Mouse (Mus musculus) urinary bladder, postnatal 14 days (tissue): ENCODE measurements around the gene Pnpla7.
A peak's percentile ranks its signal among the peaks of the same experiment; 100 is the strongest.
"Not testable (repeated sequence)": the region's sequence is repeated elsewhere in the genome, so short reads cannot be mapped to it uniquely, and the experiment has no call there.

Experiments used
- DNase-seq: peaks from one replicate; pipeline ENCODE4 v3.0.0; 2021; ENCODE audit warnings: low spot score

Pnpla7 gene

DNA sequence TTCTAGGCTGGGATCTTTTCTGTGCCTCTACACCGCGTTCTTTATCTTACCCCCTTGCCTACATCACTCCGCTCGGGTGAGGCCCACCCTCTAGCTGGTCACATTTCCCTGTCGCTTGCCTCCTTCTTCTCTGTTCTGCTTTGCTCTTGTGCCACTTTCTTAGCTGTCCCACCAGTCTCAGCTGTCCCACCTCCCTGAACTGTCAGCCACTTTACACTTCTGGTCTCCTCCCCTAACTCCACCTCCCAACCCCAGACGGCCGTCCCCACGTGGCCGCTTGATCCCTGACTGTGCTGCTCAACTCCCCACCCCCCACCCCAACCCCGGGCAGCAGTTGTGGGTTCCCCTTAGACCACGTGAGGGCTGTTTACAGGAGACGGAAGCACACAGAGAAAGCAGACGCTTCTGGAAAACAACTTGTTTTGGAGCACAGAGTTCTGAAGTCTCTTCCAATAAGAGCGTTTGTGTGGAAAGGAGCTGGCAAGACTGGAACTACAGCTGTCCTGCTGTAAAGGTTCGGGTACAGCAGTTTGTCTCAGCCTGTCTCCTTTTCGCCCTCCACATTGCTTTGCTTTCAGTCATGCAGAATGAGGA is at the start of gene Pnpla7:
Pnpla7 (plus strand) TSS at position 330 of the 594 bp plus-strand sequence.
- DNase-seq = peak; percentile 79

DNA sequence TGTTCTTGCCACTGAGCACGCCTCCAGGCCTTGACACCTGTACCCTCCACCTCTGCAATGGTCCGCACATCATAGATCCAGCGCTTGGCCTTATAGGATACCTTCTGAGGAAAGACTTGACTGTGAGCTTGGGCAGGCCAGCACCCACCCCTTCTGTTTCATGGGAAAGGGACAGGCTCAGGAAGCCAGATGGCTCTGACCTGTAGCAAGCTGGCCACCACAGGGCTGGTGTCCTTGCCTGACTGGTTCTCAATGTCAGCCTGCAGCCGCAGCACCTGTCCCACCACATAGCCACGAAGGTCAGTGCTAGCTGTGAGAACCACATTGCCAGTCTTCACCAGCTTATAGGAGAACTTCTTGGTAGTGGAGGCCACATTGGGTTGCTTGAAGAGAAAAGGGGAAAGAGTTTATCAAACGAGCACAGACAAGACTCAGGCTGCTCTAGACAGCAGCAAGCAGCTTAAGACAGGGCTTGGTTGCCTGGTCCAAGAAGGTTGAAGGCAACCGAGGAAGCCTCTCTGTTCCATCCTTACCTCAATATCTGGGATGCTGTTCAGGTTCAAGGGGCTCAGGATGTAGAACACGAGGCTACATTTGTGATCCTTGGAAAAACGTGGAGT is 49.4 kb upstream of the Pnpla7 start:
- no peak for DNase-seq

DNA sequence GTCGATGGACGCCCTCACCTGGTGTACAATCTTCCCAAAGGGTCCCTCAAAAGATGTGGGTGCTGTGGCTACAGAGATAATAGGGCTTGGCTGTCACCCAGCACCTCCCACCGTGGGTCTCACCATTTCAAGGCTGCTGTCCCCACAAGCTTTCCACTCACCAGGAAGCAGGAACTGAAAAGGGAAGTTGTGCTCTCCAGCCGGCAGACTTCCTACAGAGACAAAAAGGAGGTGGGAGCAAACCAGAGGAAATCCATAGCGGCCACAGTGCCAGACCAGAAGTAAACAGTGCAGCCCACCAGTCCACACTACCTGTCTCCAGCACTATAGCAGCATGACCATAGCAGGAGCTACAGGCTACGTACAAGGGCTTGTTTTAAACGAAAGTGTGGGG is 48.9 kb upstream of the Pnpla7 start:
- DNase-seq = no peak

GRCm38 (mm10) chr2:24927810-24928479 is 47.9 kb upstream of the Pnpla7 start:
- peak; percentile 84 for DNase-seq

- peak; percentile 60 for DNase-seq
Observed at GRCm38 (mm10) chr2:24929119-24929518, 46.7 kb upstream of the Pnpla7 start.

- DNase-seq = no peak
Observed at GRCm38 (mm10) chr2:24929593-24929992, 46.2 kb upstream of the Pnpla7 start.

- DNase-seq = no peak
Observed at GRCm38 (mm10) chr2:24934441-24934963, 41.3 kb upstream of the Pnpla7 start.

GRCm38 (mm10) chr2:24935057-24935796 is 40.6 kb upstream of the Pnpla7 start, which contains the start of gene Arrdc1:
Arrdc1 (minus strand) TSS chr2:24935252.
- DNase-seq = peak; percentile 97

DNA sequence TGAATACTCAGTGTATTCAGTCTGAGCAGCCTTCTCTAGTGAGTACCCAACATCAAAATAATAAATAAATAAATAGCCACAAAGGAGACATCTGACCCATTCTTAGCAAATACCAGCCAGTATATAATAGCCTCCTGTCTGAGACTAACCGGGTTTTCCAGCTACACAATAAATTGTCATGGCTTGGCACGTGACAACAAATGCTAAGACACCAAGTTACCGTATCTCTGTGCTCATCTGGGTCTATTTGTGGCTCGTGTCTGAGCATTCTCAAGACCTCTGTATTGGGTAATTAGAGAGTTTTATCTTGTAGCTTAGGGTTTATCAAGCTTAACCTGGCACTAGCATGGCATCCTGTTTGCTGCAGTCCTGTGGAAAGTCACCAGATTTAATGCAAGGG is 33.7 kb upstream of the Pnpla7 start:
- no peak for DNase-seq

DNA sequence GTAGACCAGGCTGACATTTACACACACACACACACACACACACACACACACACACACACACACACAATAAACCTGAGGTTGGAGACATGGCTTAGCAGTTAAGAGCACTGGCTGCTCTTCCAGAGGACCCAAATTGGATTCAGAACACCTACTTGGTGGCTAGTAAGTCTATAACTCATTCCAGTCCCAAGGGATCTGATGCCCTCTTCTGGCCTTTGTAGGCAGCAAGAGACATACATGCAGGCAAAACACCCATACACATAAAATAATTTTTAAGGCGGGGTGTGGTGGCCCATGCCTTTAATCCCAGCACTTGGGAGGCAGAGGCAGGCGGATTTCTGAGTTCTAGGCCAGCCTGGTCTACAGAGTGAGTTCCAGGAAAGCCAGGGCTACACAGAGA is 31.5 kb upstream of the Pnpla7 start:
- DNase-seq = peak; percentile 41

GRCm38 (mm10) chr2:24949421-24950188 is 26.2 kb upstream of the Pnpla7 start, which contains the start of gene Zmynd19:
Zmynd19 (plus strand) TSS chr2:24949792.
- peak; percentile 98 for DNase-seq

DNA sequence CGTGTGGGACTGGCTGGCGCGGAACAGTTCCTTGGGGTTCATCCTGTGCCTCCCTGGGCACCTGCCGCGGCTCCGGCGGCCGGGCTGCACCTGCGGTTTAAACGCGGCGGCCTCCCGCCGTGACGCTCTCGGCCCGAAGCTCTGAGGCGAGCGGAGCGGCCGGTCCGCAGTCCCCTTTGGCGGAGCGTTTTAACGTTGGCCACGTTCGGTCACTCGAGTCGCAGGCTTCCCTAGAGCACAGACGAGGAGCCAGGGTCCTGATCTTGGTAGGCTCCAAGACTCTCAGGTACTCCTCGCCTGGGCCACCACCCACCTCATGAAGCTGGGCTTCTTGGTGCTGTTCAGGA is 25.7 kb upstream of the Pnpla7 start:
- no peak for DNase-seq

DNA sequence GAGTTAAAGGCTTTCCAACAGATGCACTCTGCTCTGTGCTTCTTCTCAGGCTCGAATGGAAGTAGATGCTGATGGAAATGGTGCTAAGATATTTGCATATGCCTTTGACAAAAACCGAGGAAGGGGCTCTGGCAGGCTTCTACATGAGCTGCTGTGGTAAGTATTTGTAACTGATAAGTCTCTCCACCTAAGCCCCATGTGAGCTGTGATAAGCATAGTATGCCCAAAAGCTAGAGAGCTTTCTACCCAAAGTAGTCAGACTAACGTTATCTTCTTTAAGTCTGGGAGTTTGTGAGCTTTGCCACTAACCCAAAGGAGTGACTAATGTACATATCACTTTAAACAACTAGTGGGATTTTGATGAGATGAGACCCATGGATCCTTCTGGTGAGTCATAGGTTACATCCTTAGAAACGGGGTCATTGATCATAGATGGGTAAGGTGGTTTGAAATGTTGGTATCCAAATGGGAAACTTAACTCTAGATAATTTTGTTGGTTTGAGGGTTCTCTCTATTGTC is 23.2 kb upstream of the Pnpla7 start:
- no peak for DNase-seq

DNA sequence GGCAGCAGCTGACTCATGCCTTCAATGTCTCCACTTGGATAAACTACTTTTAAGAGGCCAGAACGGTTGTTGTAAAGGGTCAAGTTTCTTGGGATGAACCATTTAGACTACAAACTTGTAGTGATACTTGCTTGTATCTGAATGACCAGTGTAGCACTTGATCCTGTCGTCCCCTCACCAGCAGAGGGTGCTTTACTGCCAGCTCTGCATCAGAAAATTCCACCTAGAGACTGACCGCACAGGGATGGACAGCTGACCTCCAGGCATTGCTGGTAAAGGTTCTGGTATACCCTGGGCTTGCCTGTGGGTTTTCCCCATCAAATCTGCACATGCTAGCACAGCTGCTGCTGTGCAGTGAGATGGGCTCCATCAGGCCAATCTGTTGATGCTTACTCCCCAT is 14.9 kb upstream of the Pnpla7 start:
- DNase-seq = peak; percentile 23

GRCm38 (mm10) chr2:24962304-24963000 is 13.4 kb upstream of the Pnpla7 start, which contains the start of gene Dph7:
Dph7 (plus strand) TSS chr2:24962400.
- DNase-seq = peak; percentile 88

DNA sequence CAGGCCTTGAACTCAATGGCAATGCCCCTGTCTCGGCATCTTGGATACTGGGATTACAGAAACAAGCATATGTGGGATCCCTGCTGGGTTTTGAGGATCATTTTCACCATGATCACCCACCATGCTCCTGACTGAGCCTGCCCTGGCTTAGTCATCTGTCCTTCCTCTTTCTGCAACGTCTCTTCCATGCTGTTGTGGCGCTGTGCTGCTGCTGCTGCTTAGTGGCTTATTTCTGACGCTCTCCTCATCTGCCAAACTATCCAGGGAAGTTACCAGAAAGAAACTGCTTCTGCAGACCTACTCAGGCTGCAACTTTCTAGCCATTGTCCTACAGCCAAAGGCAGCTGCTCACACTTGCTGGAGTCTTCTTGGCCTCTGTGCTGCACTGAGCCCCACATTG is 5.4 kb upstream of the Pnpla7 start:
- DNase-seq = no peak

GRCm38 (mm10) chr2:24974452-24974851 is 1.4 kb upstream of the Pnpla7 start:
- not testable (repeated sequence) for DNase-seq

GRCm38 (mm10) chr2:24974906-24975703 is 728 bp upstream of the Pnpla7 start, which contains the start of gene Mrpl41:
Mrpl41 (minus strand) TSS chr2:24975098.
- peak; percentile 97 for DNase-seq

DNA sequence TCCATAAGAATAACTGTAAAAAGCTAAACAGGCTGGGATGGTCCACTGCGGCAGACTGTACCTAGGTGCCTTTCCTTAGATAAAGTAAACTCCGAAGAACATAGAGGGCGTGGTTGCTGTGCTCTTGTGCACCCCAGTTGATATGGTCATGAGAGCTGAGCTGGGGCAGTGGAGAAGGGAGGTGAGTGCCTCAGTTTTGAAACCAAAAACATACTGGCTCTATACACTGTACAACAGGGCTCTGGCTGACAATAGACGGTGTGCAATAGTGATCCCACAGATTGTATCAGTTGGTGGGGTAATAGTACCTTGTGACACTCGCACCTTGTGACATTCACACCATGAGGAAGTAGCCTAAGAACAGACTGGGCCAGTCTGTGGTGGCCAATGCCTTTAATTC is 1.1 kb downstream of the Pnpla7 start:
- no peak for DNase-seq

DNA sequence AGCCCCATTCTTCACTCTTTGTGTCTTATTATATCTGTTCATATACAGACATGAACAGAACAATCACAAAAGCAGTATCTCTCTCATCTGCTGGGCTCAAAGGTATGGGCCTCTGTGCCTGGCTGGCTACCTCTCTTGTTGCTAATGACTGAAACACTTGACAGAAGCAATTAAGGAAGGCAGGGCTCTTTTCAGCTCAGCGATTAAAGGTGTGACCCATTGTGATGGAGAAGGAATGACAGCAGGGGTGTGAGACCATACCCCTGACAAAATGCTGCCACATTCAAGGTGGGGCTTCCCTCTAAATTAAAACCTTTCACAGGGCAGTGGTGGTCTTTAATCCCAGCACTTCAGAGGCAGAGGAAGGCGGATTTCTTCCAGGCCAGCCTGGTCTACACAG is 11.9 kb downstream of the Pnpla7 start:
- DNase-seq = no peak
